22 mouse cellular contexts compared by ENCODE assay signal in the genomic region with DNA sequence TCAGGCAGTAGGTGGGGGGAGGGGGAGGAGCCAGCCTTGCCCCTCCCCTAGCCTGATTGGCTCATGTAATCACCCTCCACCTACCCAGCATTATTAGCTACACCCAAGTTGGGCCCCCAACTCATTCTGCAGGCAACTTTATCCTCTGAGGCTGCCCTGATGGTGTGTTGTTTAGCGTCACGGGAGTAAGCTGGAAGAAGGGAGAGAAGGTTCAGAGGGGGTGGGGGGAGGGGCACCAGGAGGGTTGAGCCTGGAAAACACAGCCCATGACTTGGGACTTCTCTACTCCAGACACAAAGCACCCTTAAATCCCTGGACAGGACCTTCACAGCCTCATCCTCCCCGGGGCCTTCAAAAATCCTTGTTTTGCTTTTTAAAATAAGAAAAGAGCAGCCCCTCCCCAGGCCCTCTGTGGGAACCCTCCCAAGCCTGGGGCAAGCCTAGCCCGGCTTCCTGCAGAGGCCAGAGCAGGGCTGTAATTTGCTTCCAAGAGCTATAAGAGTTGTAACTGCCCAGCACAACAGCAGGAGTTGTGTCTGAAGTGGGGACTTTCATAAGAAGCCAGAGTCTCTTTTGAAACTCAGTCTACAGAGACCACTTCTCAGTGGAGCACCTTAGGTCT. TPM values are rescaled to one million over a fixed set of nuclear protein-coding genes. Genes with fewer than 3 reads are reported as not detected.
DNase-seq lines count a peak whose midpoint lies in the region; ATAC-seq and TF ChIP-seq lines count a peak whose summit lies in the region.
"Had no signal": no experiment of that assay in that cellular context is flagged by ENCODE, and none has a peak within 500 bp of the region (broad histone marks: within the 10 kb centered on the region; RNA-seq: fewer than 3 reads in every experiment).

No protein-coding gene starts in this region.

- dilution Hi-C loops in CH12.LX (cut with MboI; ENCODE audit: extremely low pct_ligation_motif_present, extremely low pct_unique_long_range_greater_than_20kb, low sequenced_read_pairs): no loop called here

- H3K36me3 ChIP-seq in CH12.LX (replicated peaks in 1 of 2; ENCODE audit: control insufficient read depth in 1 of 2, insufficient read depth in 1 of 2, low read length in 1 of 2) (no peaks in the 10 kb centered on the region), ES-Bruce4 (ENCODE audit: control insufficient read depth, insufficient read depth, low read length, poor library complexity, severe bottlenecking) (no peaks in the 10 kb centered on the region)
- H3K36me3 ChIP-seq in embryonic facial prominence, embryonic 11.5 days (replicated peaks; ENCODE audit: control insufficient read depth, insufficient read depth, low read depth, low read length): no peaks in the 10 kb centered on the region
- H3K36me3 ChIP-seq in limb, embryonic 11.5 days (ENCODE audit: control insufficient read depth, insufficient read depth, low read length): no peaks in the 10 kb centered on the region
- no peaks in the 10 kb centered on the region for H3K36me3 ChIP-seq in midbrain, embryonic 15.5 days (replicated peaks)
- H3K36me3 ChIP-seq in hindbrain, embryonic 13.5 days: no peaks in the 10 kb centered on the region
- H3K36me3 ChIP-seq: forebrain, embryonic 12.5 days; heart, embryonic 15.5 days had no signal

- H3K4me3 ChIP-seq in CH12.LX (replicated peaks in 1 of 3; ENCODE audit: low read depth in 2 of 3, low read length in 2 of 3, poor library complexity in 1 of 3) (no peak overlapping the region), ES-Bruce4 (ENCODE audit: low read depth, low read length) (no peak overlapping the region)
- H3K4me3 ChIP-seq in embryonic facial prominence, embryonic 11.5 days (ENCODE audit: low read depth, low read length): no peak overlapping the region
- H3K4me3 ChIP-seq in limb, embryonic 11.5 days (ENCODE audit: low read depth, low read length): no peak overlapping the region
- no peak overlapping the region for H3K4me3 ChIP-seq in midbrain, embryonic 15.5 days
- H3K4me3 ChIP-seq in hindbrain, embryonic 13.5 days: no peak overlapping the region
- H3K4me3 ChIP-seq: forebrain, embryonic 12.5 days; heart, embryonic 15.5 days; left cerebral cortex, adult 2 months had no signal

- no peak for TF ChIP-seq POLR2A in CH12.LX (IDR thresholded peaks at IDR 0.05; ENCODE audit: low read depth, low read length)
- TF ChIP-seq POLR2A in ES-Bruce4 (IDR thresholded peaks at IDR 0.05; ENCODE audit: insufficient read depth, low read length): no peak

- peaks cover 5 to 44% of the 10 kb centered on the region in 2 experiments; a peak in 2 of 4 replicates for H3K4me1 ChIP-seq in CH12.LX (ENCODE audit: control insufficient read depth in 1 of 2, insufficient read depth in 2 of 2)
- H3K4me1 ChIP-seq in ES-Bruce4 (ENCODE audit: control insufficient read depth, insufficient read depth, low read length): peaks cover 15% of the 10 kb centered on the region
- peaks cover 6% of the 10 kb centered on the region for H3K4me1 ChIP-seq in embryonic facial prominence, embryonic 11.5 days (ENCODE audit: control insufficient read depth, insufficient read depth, low read length)
- H3K4me1 ChIP-seq in limb, embryonic 11.5 days (ENCODE audit: control insufficient read depth, insufficient read depth, low read length): peaks cover 25% of the 10 kb centered on the region
- peaks cover 16% of the 10 kb centered on the region for H3K4me1 ChIP-seq in midbrain, embryonic 15.5 days
- H3K4me1 ChIP-seq in hindbrain, embryonic 13.5 days (replicated peaks): peaks cover 21% of the 10 kb centered on the region

- no peak for TF ChIP-seq RAD21 in CH12.LX (IDR thresholded peaks at IDR 0.05; ENCODE audit: low read depth, low read length)

- no peaks in the 10 kb centered on the region for H3K79me2 ChIP-seq in CH12.LX (replicated peaks; ENCODE audit: control insufficient read depth, extremely low read depth, insufficient read depth, poor library complexity, severe bottlenecking)

- no peak overlapping the region for H3K4me2 ChIP-seq in CH12.LX (ENCODE audit: insufficient read depth, low read depth, poor library complexity, severe bottlenecking)
- no peak overlapping the region; the same call in 1 of the 2 replicates for H3K4me2 ChIP-seq in embryonic facial prominence, embryonic 11.5 days (ENCODE audit: low read depth, low read length)
- peak overlapping the region; percentile 10; the same call in 1 of the 2 replicates for H3K4me2 ChIP-seq in limb, embryonic 11.5 days (ENCODE audit: low read depth, severe bottlenecking)
- H3K4me2 ChIP-seq in midbrain, embryonic 15.5 days: no peak overlapping the region
- no peak overlapping the region for H3K4me2 ChIP-seq in hindbrain, embryonic 13.5 days
- H3K4me2 ChIP-seq: forebrain, embryonic 12.5 days; heart, embryonic 15.5 days had no signal

- no peak for TF ChIP-seq CTCF in CH12.LX (conservative IDR thresholded peaks at IDR 0.05 in 1 of 2, IDR thresholded peaks at IDR 0.05 in 1 of 2; ENCODE audit: low read depth in 2 of 2, low read length in 2 of 2)
- TF ChIP-seq CTCF in ES-Bruce4 (IDR thresholded peaks at IDR 0.05; ENCODE audit: low read depth, low read length): no peak

- H3K27me3 ChIP-seq in CH12.LX (replicated peaks) (peaks cover 5% of the 10 kb centered on the region), ES-Bruce4 (ENCODE audit: control insufficient read depth, insufficient read depth, low read length, poor library complexity, severe bottlenecking) (no peaks in the 10 kb centered on the region)
- peaks cover 8% of the 10 kb centered on the region for H3K27me3 ChIP-seq in embryonic facial prominence, embryonic 11.5 days (ENCODE audit: control insufficient read depth, insufficient read depth, low read length)
- H3K27me3 ChIP-seq in limb, embryonic 11.5 days (ENCODE audit: control insufficient read depth, insufficient read depth, low read length): 0 out of 2 replicates have a peak, but pooled peaks cover 3% of the 10 kb centered on the region
- H3K27me3 ChIP-seq in midbrain, embryonic 15.5 days (replicated peaks): peaks cover 35% of the 10 kb centered on the region
- H3K27me3 ChIP-seq in hindbrain, embryonic 13.5 days: peaks cover 62% of the 10 kb centered on the region

- H3K27ac ChIP-seq in CH12.LX (ENCODE audit: insufficient read depth, low read depth) (no peak overlapping the region), ES-Bruce4 (ENCODE audit: insufficient read depth, low read length) (peak overlapping the region; percentile 88)
- H3K27ac ChIP-seq in embryonic facial prominence, embryonic 11.5 days (replicated peaks; ENCODE audit: low read depth, low read length): no peak overlapping the region
- peak overlapping the region; percentile 69 for H3K27ac ChIP-seq in limb, embryonic 11.5 days (replicated peaks; ENCODE audit: low read depth, low read length)
- H3K27ac ChIP-seq in midbrain, embryonic 15.5 days: no peak overlapping the region
- H3K27ac ChIP-seq in hindbrain, embryonic 13.5 days: no peak overlapping the region
- H3K27ac ChIP-seq: forebrain, embryonic 12.5 days; heart, embryonic 15.5 days; left cerebral cortex, adult 2 months had no signal

- TF ChIP-seq EP300 in CH12.LX (IDR thresholded peaks at IDR 0.05; ENCODE audit: low read length) (no peak), ES-Bruce4 (IDR thresholded peaks at IDR 0.05; ENCODE audit: insufficient read depth, low read depth, low read length) (peak; percentile 68)

- no peak for DNase-seq in CH12.LX (ENCODE audit: extremely low read depth)
- DNase-seq in embryonic facial prominence, embryonic 11.5 days (ENCODE audit: low spot score): peak; percentile 40
- DNase-seq in limb, embryonic 11.5 days (ENCODE audit: low spot score): peak; percentile 61
- no peak for DNase-seq in adrenal gland, adult 8-10 months
- DNase-seq: cerebellum, postnatal 10 days; kidney, adult 2 months; kidney, postnatal 14 days; liver; liver, postnatal 0 days; thymus, adult 2 months had no signal

- H3K9ac ChIP-seq in CH12.LX (ENCODE audit: insufficient read depth, low read depth) (no peak overlapping the region), ES-Bruce4 (ENCODE audit: low read depth, poor library complexity, severe bottlenecking) (no peak overlapping the region)
- H3K9ac ChIP-seq in embryonic facial prominence, embryonic 11.5 days (replicated peaks; ENCODE audit: low read length): no peak overlapping the region
- H3K9ac ChIP-seq in limb, embryonic 11.5 days (ENCODE audit: low read length): no peak overlapping the region
- H3K9ac ChIP-seq in midbrain, embryonic 15.5 days: no peak overlapping the region
- H3K9ac ChIP-seq in hindbrain, embryonic 13.5 days: no peak overlapping the region
- H3K9ac ChIP-seq: forebrain, embryonic 12.5 days; heart, embryonic 15.5 days; liver, postnatal 0 days had no signal

- WGBS in embryonic facial prominence, embryonic 11.5 days: 0% methylated on average over 4 of the region's 4 CpGs
- 1% methylated on average over 4 of the region's 4 CpGs for WGBS in limb, embryonic 11.5 days
- WGBS in midbrain, embryonic 15.5 days: 22% methylated on average over 4 of the region's 4 CpGs
- WGBS in hindbrain, embryonic 13.5 days: 20% methylated on average over 4 of the region's 4 CpGs

- H3K9me3 ChIP-seq in CH12.LX (replicated peaks; ENCODE audit: low read length) (no peaks in the 10 kb centered on the region), ES-Bruce4 (replicated peaks; ENCODE audit: control insufficient read depth, insufficient read depth, low read length, poor library complexity, severe bottlenecking) (no peaks in the 10 kb centered on the region)
- no peaks in the 10 kb centered on the region for H3K9me3 ChIP-seq in embryonic facial prominence, embryonic 11.5 days (replicated peaks; ENCODE audit: control insufficient read depth, low read length)
- no peaks in the 10 kb centered on the region for H3K9me3 ChIP-seq in limb, embryonic 11.5 days (ENCODE audit: control insufficient read depth, low read length)
- no peaks in the 10 kb centered on the region for H3K9me3 ChIP-seq in midbrain, embryonic 15.5 days
- no peaks in the 10 kb centered on the region for H3K9me3 ChIP-seq in hindbrain, embryonic 13.5 days
- H3K9me3 ChIP-seq: forebrain, embryonic 12.5 days; heart, embryonic 15.5 days had no signal

- in situ Hi-C loops in CH12.LX (cut with MboI; ENCODE audit: low pct_ligation_motif_present, low pct_unique_long_range_greater_than_20kb, low sequenced_read_pairs): no loop called here

- ATAC-seq in embryonic facial prominence, embryonic 11.5 days (replicated peaks; ENCODE audit: insufficient number of reproducible peaks, low FRiP score, low TSS enrichment, low read depth): no peak
- ATAC-seq in limb, embryonic 11.5 days (ENCODE audit: insufficient number of reproducible peaks, low FRiP score, low TSS enrichment, low read depth): peak; percentile 42; the same call in 1 of the 2 replicates
- ATAC-seq in midbrain, embryonic 15.5 days (replicated peaks): no peak
- ATAC-seq in hindbrain, embryonic 13.5 days (ENCODE audit: low FRiP score): no peak
- ATAC-seq: liver, postnatal 0 days had no signal

RNA-seq across cellular contexts. Expression of gene Lrrc15, which starts 2.3 kb away (rescaled TPM):
- total RNA-seq in CH12.LX (2012; rRNA removed) (not detected in 2 replicates), CH12.LX (2014; rRNA removed) (not detected in 2 replicates)
- polyA plus RNA-seq in CH12.LX (2012; ENCODE audit: insufficient read length, low read depth) (not detected in 2 replicates), ES-Bruce4 (2011; ENCODE audit: insufficient read depth, insufficient read length, low read depth, missing spikeins) (1.5 and 2.1 TPM in 2 replicates)
- polyA plus RNA-seq in embryonic facial prominence, embryonic 11.5 days (2014; fragmentation: Nextera tagmentation; extraction: Ambion mirVana): 0.72 and 1.3 TPM in 2 replicates
- 0.74 and 0.89 TPM in 2 replicates for polyA plus RNA-seq in limb, embryonic 11.5 days (2014; fragmentation: Nextera tagmentation; extraction: Ambion mirVana)
- polyA plus RNA-seq in midbrain, embryonic 15.5 days (2015; fragmentation: Nextera tagmentation; extraction: Ambion mirVana): 0.22 and 0.24 TPM in 2 replicates
- total RNA-seq in adrenal gland, adult 8-10 months (2022): under 1 TPM in 3 of 4 experiments, not detected in 1; 0.03 to 0.15 (median 0.11) TPM
- 0.26 and 0.28 TPM in 2 replicates for polyA plus RNA-seq in hindbrain, embryonic 13.5 days (2015; fragmentation: Nextera tagmentation; extraction: Ambion mirVana)
- total RNA-seq: granulocyte monocyte progenitor cell, adult 5-6 weeks; hematopoietic stem cell, adult 5-6 weeks; left cerebral cortex, adult 2 months; megakaryocyte progenitor cell, adult 5-6 weeks had no signal
- polyA plus RNA-seq: kidney, adult 2 months had no signal

RNA-seq across cellular contexts. Expression of gene Cpn2, which starts 13.5 kb away (rescaled TPM):
- total RNA-seq in CH12.LX (2012; rRNA removed) (not detected in 2 replicates), CH12.LX (2014; rRNA removed) (not detected in 2 replicates)
- polyA plus RNA-seq in CH12.LX (2012; ENCODE audit: insufficient read length, low read depth) (not detected in 2 replicates), ES-Bruce4 (2011; ENCODE audit: insufficient read depth, insufficient read length, low read depth, missing spikeins) (not detected in 2 replicates)
- not detected in 2 replicates for polyA plus RNA-seq in embryonic facial prominence, embryonic 11.5 days (2014; fragmentation: Nextera tagmentation; extraction: Ambion mirVana)
- not detected in 2 replicates for polyA plus RNA-seq in limb, embryonic 11.5 days (2014; fragmentation: Nextera tagmentation; extraction: Ambion mirVana)
- polyA plus RNA-seq in midbrain, embryonic 15.5 days (2015; fragmentation: Nextera tagmentation; extraction: Ambion mirVana): not detected in 2 replicates
- total RNA-seq in adrenal gland, adult 8-10 months (2022): under 1 TPM; 0.12 to 0.91 (median 0.74) TPM
- polyA plus RNA-seq in hindbrain, embryonic 13.5 days (2015; fragmentation: Nextera tagmentation; extraction: Ambion mirVana): not detected in 2 replicates
- total RNA-seq: granulocyte monocyte progenitor cell, adult 5-6 weeks; hematopoietic stem cell, adult 5-6 weeks; layer of hippocampus, adult 8-10 months; left cerebral cortex, adult 2 months; megakaryocyte progenitor cell, adult 5-6 weeks; midbrain, postnatal 0 days had no signal
- polyA plus RNA-seq: forebrain, embryonic 12.5 days; heart, embryonic 15.5 days; midbrain, postnatal 0 days had no signal

RNA-seq across cellular contexts. Expression of gene Gp5, which starts 29.8 kb away (rescaled TPM):
- total RNA-seq in CH12.LX (2012; rRNA removed) (0.17 and 0.25 TPM in 2 replicates), CH12.LX (2014; rRNA removed) (0.09 TPM in 1 of 2 replicates, not detected in the other)
- polyA plus RNA-seq in CH12.LX (2012; ENCODE audit: insufficient read length, low read depth) (0.11 TPM in 1 of 2 replicates, not detected in the other), ES-Bruce4 (2011; ENCODE audit: insufficient read depth, insufficient read length, low read depth, missing spikeins) (0.36 TPM in 1 of 2 replicates, not detected in the other)
- polyA plus RNA-seq in embryonic facial prominence, embryonic 11.5 days (2014; fragmentation: Nextera tagmentation; extraction: Ambion mirVana): 2.0 and 2.5 TPM in 2 replicates
- 1.5 and 2.8 TPM in 2 replicates for polyA plus RNA-seq in limb, embryonic 11.5 days (2014; fragmentation: Nextera tagmentation; extraction: Ambion mirVana)
- polyA plus RNA-seq in midbrain, embryonic 15.5 days (2015; fragmentation: Nextera tagmentation; extraction: Ambion mirVana): 0.23 and 0.31 TPM in 2 replicates
- under 1 TPM in 2 of 4 experiments, not detected in 2; 0.15 to 0.27 TPM for total RNA-seq in adrenal gland, adult 8-10 months (2022)
- 0.50 and 0.51 TPM in 2 replicates for polyA plus RNA-seq in hindbrain, embryonic 13.5 days (2015; fragmentation: Nextera tagmentation; extraction: Ambion mirVana)
- total RNA-seq: gastrocnemius, adult 18-20 months had no signal

Comparison
In these comparisons a context has a peak if more than half of its experiments do, and no peak if none do; other contexts are left out.
1. DNase-seq: peak in embryonic facial prominence, embryonic 11.5 days (single experiment) and limb, embryonic 11.5 days (single experiment); none in CH12.LX (single experiment) and adrenal gland, adult 8-10 months (single experiment).
2. H3K27ac ChIP-seq: peak in ES-Bruce4 (single experiment) and limb, embryonic 11.5 days (single experiment); none in CH12.LX (single experiment), embryonic facial prominence, embryonic 11.5 days (single experiment), midbrain, embryonic 15.5 days (single experiment) and hindbrain, embryonic 13.5 days (single experiment).